Mouse (Mus musculus): ENCODE results near the gene Tmem82.

Tmem82 gene

DNA sequence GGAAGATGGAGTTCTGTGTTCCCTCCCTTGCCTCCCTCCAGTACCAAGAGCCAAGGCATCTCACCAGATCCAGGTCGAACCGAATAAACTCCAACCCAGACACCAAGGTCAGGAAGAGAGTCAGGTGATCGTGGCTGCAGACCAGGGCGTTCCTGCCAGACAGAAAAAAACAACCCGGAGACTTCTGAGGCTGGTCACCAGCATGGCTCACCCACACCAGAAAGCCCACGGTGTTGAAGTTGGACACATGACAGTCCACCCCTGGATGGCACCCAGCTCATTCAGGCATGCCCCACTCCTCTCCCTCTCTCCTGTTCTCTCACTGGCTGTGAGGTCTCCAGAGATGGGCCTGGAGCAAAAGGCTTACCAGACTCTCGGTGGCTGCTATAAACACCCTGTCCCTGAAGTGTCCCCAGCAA is 22.9 kb upstream of the Tmem82 start:
- in situ Hi-C loops (cut with MboI) = no loop called here

DNA sequence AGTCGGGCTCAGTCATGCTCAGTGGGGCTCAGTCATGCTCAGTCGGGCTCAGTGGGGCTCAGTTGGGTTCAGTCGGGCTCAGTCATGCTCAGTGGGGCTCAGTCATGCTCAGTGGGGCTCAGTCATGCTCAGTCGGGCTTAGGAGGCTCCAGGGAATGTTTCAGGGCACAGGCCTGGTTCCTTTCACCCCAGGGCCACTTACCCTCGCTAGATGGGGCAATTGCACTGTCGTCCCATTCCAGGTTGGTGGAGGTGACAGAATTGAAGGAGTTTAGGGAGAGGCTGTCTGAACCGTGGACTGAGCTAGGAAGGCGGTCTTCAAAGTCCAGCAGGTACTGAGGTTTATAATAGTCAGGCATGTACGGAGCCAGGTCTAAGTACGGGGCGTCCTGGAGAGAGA is 21.0 kb upstream of the Tmem82 start:
- in situ Hi-C loops (cut with MboI) = no loop called here

DNA sequence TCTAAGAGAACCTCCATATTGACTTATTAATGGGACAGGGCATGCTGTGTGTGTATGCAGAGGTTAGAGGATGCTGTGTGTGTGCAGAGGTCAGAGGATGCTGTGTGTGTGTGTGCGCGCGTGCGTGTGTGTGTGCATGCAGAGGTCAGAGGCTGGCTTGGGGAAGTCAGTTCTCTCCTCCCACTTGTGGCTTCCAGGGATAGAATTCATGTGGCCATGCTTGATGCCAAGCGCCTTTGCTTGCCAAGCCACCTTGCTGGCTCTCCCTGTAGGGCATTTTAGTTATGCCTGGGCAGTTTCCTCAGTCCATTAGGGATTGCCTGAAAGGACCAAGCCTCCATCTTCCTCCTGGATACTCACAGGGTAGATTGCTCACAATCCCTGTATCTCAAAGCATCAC is 18.3 kb upstream of the Tmem82 start:
- in situ Hi-C loops (cut with MboI) = no loop called here

DNA sequence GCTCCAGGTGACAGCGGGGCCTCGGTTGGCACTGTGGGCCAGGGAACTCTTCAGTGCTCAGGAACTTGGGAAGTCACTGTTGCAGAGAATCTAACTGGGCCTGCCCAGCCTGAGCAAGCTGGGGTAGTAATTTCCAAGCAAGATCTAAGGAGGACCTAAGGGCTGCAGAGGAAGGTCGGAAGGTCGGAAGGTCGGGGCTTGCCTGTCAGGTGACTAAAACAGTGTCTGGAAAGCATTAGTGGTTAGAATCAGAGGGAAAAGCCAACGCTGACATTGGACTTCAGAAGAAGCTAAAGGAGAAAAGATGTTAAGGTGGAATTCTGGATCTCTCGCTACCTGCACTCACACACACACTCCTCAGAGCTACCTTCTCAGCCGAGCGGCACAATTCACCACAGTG is 17.6 kb upstream of the Tmem82 start:
- in situ Hi-C loops (cut with MboI) = no loop called here

DNA sequence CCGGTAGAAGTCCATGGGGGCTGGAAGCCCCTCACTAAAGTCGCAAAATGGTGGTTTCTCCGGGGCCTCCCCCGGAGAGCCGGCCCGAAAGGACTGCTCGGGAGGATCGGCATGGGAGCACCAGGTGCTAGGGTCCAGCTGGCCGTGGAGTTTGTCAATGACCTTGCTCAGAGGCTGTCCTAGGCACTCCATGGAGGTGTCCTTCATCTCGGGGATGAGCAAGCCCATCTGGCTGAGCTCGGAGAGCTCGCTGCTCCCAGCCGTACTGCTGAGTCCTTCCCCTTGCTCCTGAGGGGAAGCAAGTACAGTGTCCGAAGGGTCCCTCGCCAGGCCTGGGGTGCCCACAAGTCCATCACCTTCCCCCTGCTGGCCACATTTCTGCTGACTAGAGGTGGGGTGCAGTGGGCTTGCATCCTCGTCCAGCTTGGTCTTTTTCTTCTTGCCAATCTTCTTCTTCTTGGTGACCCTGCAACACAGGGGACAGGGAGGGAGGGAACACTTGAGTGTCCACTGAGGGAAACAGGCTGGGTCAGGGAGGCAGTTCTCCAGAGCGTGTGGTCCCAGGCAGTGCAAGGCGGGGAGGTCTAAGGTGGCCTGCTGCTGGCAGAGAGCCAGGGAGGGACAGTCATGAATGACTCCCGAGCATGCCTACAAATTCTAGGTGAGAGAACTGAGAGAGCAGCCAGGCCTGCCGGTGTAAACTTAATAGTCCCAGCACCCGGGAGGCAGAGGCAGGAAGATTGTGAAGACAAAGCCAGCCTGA is 13.9 kb upstream of the Tmem82 start:
- in situ Hi-C loops (cut with MboI) = no loop called here

DNA sequence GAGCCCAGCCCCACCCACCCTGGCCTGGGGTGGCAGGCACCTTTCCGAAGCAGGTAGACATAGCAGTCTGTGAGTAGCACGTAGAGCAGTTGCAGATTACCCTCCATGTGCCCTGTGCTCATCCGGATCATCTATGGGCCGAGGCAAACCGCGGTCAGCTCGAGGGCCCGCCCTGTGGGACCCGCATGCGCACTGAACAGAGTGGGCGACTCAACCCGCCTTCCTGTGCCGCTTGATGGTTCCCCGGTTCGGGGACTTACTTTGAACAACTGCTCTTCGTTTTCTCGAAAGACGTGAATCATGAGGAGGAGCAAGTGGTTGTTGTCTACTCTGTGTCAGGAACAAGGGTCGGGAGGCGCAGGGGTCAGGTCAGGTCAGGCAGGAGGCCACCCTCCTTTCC is 12.8 kb upstream of the Tmem82 start:
- in situ Hi-C loops (cut with MboI) = no loop called here

DNA sequence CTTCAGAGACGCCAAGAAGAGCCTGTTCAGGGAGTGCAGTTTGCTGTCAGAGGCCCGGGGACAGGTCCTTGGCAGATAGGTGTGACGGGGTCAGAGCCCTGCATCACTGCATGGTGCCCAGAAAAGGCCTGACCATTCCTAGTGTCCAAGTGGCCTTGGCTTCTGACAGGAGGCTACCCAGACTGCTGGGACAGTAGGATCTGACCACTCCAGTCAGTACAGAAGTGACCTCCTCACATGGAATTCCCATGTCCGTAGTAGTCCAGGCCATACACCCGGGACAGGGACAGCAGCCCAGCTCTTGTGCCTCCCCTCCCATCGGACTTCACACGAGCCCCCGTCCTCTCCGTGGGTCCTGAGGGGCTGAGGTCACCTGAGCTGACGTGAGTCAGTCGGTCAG is 11.6 kb upstream of the Tmem82 start:
- in situ Hi-C loops (cut with MboI) = no loop called here

DNA sequence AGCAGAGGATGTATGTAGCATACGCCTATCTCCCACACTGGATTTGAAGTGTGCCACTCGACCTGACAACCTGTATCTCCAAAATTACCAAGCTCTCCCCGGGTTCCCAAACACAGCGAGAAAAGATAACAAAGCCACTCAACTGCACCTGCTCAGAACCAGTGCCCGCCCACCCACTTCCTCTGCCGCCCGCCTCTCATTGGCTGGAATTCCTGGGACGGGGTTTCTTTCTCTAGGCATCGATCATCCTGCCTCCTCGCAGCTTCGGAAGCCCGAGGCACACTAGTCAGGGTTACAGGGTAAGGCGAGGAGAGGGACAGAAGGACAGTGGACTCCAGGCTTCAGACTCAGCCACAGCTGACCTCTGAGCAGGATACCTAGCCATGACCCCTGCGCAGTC is 10.2 kb upstream of the Tmem82 start:
- in situ Hi-C loops (cut with MboI) = no loop called here

DNA sequence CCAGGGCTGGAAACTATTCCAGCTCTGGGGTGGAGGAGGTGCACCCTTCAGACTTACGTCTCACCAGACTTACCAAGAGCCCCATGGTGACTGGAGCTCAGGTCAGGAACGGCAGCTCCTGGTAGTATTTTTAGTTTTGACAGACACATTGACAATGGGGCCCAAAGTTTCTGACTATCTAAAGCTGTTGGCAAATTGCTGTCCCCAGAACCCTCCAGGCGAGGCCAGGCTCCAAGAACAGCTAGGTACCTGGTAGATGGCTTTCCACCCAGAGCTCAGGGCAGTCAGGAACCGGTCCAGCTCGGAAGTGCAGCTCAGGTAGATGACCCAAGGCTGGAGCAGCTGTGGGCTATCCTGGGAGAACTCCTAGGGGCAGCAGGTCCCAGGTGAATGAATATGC is 9.1 kb upstream of the Tmem82 start:
- in situ Hi-C loops (cut with MboI) = no loop called here

DNA sequence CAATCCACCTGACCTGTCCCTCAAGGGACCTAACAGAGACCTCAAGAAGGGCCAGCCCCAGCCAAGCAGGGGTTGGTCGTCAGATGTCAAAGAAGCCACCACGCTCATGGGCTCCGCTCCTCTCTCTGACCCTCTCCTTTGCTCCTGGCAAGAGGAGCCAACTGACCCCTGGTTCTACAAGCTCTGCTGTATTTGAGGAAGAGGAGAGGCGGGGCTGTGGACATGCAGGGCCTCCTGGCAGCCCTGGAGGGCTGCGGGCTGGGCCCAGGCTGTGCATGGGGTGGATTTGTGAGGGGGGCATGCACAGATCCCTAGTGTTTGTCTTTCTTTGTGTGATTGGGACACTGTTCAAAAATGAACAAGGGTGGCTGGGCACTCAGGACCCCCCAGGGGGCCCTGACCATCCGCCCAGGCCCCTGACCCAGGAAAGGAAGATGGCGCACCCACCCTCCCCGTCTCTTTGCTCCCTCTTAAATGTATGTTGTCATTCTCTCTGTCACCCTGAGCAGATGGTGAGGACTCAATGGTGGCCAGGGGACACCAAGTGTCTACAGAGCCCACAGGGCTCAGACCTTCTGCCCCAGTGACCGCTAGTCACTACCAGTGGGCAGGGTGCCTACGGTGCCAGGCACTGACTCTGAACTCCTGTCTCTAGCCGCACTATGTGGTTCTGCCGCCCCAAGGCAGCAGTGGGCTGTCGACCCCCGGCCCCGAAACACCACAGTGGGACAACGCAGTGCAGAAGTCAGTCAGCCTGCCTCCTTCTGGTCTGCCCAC is 7.5 kb upstream of the Tmem82 start:
- in situ Hi-C loops (cut with MboI) = no loop called here

DNA sequence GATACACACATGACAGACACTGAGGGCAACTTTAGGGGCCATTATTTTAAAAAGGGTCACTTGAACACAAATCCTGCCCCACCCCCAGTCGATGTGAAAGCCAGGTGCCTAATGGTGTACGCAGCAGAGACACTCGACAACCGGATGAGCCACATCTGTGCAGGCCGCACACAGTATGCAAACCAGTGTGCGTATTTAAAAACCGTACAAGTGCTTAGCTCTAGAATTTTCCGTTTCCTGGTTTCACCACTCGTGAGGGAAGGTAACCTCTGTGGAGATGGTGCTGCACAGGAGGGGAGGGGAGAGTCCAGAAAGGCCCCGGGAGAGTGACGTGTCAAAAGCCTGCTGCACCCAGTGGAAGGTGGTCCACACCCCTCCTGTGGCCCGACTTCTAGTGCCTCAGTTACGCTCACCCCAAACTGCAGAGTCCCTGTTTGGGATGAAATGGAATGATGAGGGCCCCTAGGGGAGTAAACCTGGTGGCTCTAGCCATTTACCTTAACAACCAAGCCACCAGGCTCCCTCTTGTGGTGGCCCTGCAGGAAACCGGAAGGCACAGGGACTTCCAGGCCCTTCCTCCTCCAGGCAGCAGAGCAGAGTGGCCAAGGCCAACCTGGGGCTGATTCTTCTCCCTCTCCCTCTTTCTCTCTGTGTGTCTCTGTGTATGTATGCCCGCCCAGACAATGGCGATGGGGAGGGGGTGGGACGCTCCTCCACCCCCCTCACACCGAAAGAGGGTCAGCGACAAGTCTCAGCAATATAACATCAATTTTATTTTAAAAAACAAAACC is 6.7 kb upstream of the Tmem82 start:
- in situ Hi-C loops (cut with MboI) = no loop called here

DNA sequence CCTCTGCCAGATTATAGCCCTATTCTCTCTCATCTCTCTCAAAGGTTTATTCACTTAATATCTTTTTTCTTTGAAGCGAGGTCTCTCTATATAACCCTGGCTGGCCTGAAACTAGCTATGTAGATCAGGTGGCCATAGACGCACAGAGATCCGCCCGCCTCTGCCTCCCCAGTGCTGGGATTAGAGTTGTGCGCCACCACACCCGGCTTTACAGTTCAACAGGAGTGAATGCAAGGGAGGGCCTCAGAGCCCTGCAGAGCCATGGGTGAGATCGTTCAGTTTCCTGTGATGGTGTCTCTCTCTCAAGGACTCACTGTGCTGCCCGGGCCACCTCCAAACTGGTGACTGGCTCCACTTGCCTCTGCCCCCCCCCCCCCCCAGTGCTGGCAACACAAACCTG is 5.7 kb upstream of the Tmem82 start:
- in situ Hi-C loops (cut with MboI) = no loop called here

DNA sequence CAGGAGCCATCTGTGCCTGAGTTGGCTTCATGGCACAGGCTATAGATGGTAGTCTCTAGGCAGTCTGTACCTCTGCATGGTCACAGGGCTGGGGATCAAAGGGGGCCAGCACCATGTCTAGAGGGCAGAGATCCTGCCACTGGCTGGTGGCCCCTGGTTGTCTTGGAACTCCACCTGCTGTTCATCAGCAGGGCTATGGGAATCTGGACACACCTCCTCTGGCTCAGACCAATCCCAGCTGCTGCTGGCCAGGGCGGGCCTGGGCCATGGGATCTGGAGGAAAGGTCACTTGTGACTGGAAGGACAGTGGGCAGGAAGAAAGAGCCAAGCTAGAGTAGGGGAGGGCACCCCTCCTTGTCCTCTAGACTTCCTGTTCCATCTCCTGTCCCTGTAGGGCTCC is 5.2 kb upstream of the Tmem82 start, which contains the start of gene Slc25a34:
Slc25a34 (minus strand) TSS at position 156 of the 400 bp plus-strand sequence.
- in situ Hi-C loops (cut with MboI) = no loop called here

DNA sequence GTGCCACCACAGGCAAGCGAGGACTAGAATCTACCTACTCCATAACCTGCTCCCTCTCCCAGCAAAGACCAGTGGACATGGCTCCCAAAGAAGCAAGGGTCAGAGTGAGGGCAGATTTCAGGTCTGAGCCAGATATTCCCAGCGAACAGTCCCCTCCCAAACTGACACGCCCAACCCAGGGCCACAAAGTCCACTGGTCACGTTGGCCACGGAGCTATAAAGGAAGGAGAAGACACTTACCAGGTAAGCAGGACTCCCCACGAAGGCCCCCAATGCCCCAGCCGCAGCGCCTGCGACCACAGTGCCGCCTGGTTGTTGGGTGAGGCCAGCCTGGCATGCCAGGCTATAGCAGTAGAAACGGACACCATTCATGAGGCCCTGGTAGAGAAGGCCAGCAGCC is 4.6 kb upstream of the Tmem82 start:
- in situ Hi-C loops (cut with MboI) = no loop called here

DNA sequence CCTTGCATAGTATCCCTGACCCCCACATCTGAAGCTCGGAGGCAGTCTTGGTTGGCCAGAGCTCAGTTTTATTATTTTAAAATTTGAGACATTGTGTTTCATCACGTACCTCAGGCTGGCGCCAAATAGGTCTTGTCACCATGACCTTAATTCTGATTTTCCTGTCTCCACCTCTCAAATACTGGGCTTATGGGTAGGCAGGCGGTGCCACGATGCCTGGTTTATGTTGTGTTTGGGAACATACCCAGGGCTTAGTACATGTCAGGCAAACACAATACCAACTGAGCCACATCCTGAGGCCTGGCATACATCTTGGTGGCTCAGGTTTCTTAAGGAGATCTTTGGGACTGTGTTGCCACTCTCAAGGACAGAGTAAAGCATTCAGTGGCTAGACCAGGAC is 4.1 kb upstream of the Tmem82 start:
- in situ Hi-C loops (cut with MboI) = no loop called here

DNA sequence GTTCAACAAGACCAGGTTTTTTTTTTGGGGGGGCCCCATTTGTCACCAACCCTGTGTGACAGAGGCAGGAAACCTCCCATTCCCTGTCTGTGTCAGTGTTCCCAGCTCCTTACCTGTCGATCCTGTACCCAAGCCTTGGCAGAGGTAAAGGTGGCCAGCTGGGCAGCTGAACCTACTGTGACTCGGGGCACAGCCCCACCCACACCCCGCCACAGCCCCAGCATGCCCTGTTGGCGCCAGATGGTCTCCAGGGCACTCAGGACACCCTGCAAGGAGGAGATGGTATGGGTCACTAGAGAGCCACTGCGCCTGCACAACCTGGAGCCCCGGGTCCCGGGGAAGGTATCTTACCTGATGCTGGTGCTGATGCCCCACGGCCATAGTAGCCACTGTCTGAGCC is 3.7 kb upstream of the Tmem82 start:
- in situ Hi-C loops (cut with MboI) = no loop called here

DNA sequence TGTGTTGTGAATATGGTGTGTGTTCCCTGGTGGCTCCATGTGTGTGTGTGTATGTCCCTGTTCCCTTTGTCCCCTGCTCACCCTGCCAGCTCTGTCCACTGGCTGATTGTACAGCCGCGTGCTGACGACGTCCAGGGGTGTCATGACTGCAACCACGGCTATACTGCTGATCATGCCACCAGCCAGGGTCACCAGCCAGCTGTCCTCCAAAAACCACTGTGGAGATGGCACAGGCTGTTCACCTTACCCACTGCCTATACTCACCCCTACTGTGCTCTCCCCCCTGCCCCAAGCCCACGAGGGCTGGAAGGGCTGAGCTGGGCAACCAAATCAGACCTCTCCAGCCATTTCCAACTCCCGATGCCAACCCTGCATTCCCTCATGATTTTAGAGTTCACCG is 2.9 kb upstream of the Tmem82 start:
- in situ Hi-C loops (cut with MboI) = no loop called here

DNA sequence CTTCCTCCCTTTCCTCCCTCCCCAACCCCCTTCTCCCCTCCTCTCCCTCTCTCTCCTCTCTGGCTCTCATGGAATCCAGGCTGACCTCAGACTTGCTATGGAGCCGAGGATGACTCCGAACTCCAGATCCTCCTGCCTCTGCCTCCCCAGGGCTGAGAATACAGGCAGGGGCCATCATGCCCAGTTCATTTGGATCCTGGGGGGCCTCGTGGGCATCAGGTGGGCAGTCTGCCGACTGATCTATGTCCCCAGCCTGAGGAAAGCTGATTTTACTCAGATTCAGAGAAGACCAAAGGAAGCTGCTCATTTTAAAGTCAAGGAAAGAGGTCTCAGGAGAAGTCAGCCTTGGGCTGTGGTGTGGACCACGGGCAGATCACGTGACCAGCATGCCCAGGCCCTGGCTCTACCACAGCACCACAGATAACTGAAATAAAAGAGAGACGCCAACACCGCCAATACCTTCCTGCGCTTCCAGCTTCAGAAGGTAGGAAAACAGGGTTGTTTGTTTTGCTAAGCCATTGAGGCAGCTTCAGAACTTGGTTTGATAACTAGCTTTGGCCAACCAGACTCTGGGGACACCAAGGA is 958 bp upstream of the Tmem82 start:
- in situ Hi-C loops (cut with MboI) = no loop called here

DNA sequence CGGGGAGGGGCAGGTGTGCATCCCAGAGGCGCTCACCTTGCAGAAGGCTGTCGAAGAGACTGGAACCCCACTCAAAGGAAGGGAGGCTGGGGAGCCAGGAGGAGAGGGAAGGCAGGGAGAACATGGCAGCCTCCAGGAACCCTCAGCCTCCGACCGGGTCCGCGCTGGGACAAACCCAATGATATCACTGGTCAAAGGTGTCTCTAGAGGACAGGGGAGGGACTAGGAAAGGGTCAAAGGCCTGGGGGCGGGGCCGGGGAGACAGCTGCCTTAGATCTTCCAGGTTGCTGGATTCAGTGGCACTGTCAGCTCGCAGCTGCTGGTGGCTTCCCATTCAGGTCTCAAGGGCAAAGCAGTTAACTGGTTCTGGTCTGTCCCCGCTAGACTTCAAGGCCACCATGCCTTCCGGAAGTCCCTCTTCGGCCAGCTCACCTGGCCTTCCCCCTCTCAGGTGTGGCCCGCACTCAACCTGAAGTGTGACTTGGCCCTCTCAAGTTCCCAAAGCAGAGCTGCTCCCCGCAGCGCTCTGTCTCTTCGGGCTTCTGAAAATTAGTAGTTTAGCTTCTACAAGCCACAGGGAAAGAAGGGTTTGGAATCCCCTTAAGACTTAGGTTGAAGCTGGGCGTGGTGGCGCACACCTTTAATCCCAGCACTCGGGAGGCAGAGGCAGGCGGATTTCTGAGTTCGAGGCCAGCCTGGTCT is 419 bp downstream of the Tmem82 start:
- in situ Hi-C loops (cut with MboI) = no loop called here

DNA sequence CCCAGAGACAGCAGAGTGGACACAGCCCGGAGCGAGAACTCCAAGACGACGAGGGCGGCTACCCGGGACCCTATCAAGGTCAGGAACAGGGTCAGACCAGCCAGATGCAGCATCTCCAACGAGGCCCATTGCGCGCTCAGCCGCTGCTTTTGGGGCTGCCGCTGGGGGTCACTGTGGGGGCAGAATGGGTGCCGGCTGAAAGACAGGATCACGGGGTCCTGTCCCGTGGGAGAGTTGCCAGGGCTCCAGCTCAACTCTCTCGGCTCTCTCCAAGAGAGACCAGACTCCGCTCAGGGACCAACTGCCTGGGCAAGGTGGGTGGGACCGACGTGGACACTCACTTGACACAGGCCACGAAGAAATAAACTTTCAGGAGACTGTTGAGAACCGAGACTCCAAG is 1.1 kb downstream of the Tmem82 start:
- in situ Hi-C loops (cut with MboI) = no loop called here

DNA sequence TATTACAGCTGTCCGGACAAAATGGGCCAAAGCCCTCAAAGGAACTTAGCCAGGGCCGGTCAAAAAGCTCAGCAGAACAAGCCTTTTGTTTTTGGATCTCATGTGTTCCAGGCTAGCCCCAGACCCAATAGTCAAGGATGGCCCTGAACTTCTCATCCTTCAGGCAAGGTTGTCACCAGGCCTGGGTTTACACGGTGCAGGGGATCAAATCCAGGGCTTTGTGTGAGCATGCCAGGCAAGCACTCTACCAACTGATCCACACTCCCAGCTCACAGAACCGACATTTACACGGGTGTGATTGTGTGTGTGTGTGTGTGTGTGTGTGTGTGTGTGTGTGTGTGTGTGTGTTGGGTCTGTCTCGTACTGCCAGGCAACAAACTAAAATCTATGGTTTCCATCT is 1.6 kb downstream of the Tmem82 start:
- in situ Hi-C loops (cut with MboI) = no loop called here

DNA sequence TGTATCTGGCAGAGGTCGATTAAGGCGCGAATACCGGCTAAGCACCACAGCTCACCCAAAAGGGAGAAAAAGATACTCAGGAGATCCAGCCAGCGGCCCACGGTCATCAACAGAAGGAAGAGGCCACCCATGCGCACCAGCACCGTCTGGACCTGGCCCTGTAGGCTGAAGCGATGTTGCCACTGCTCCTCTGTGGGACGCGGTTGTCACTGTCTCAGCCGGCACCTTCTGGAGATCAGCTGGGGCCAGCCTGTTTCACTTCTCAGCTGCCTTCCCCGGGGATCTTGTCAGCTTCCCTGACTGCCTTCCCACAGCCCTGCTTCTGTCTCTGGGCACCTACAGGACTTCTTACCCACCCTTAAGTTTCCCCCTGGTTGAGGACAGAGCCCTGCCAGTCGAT is 3.5 kb downstream of the Tmem82 start:
- in situ Hi-C loops (cut with MboI) = no loop called here
